Mouse (Mus musculus): ENCODE data around the gene Olfr1277. TPM values are rescaled to one million over a fixed set of nuclear protein-coding genes. Genes with fewer than 3 reads are reported as not detected.

Gene Olfr1277
- polyA plus RNA-seq (2014; fragmentation: Illumina TruSeq; extraction: RNeasy Lipid Tissue Mini Kit (QIAGEN cat#74804); ENCODE audit: low read depth, low replicate concordance), result not detected

DNA sequence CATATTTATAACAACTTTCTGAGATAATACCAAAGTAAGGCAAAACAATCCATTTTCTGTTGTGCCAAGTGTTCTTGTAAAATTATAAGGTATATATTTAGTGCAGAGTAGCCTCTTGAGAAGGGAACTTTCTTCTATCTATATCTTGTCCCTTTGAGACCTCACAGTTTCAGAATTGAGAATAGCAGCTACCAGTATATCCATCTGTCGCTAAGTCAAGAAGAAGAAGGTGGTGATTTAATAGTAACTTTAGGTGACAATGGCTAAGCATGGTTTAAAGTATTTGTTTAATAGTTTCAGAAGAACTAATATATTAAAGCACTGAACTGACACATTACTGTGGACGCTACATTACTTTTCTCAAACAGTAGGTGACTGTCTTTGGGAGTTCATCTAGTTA lies at the start of gene Olfr1277:
TSS of gene Olfr1277 (minus strand) at position 101 of the 400 bp plus-strand sequence.

GRCm38 (mm10) chr2:111313717-111314116 lies 39.8 kb upstream of the Olfr1277 start, which contains the start of gene Olfr1280:
TSS of gene Olfr1280 (plus strand) at chr2:111314017.

DNA sequence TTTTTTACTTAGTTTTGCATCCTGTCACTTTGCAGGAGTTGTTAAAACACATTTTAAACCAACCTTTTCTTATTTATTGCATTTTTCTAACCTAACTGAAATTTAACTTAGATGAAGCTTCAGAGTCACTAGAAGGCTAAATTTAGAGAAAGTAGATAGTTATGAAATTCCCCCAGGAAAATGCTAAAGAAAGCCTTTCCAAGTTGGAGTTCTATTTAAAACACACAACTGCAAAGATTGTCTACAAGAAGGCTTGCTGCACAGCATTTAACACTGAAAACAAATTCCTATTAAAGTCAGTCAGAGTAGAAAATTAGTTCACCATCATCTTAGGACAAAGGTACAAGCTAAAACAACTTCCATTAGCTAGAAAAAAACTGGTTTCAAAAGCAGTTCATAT lies 26.5 kb upstream of the Olfr1277 start, which contains the start of gene Olfr1279:
TSS of gene Olfr1279 (plus strand) at position 262 of the 400 bp plus-strand sequence.

GRCm38 (mm10) chr2:111289836-111290235 lies 15.9 kb upstream of the Olfr1277 start, which contains the start of gene Olfr1278:
TSS of gene Olfr1278 (plus strand) at chr2:111290136.

GRCm38 (mm10) chr2:111254216-111254615 lies 19.7 kb downstream of the Olfr1277 start, which contains the start of gene Olfr1276:
TSS of gene Olfr1276 (plus strand) at chr2:111254516.

GRCm38 (mm10) chr2:111235186-111235585 lies 38.7 kb downstream of the Olfr1277 start, which contains the start of gene Olfr1275:
TSS of gene Olfr1275 (minus strand) at chr2:111235286.

GRCm38 (mm10) chr2:111229502-111229901 lies 44.4 kb downstream of the Olfr1277 start, which contains the start of gene 4930430A15Rik:
TSS of gene 4930430A15Rik (minus strand) at chr2:111229602.

Other genes with a start within 250 kb of the Olfr1277 start
- gene Gm13941, start 168.1 kb downstream of the Olfr1277 start, polyA plus RNA-seq (2014; fragmentation: Illumina TruSeq; extraction: RNeasy Lipid Tissue Mini Kit (QIAGEN cat#74804); ENCODE audit: low read depth, low replicate concordance), result not detected
- not detected for gene Gm15130, start 121.2 kb downstream of the Olfr1277 start, polyA plus RNA-seq (2014; fragmentation: Illumina TruSeq; extraction: RNeasy Lipid Tissue Mini Kit (QIAGEN cat#74804); ENCODE audit: low read depth, low replicate concordance)
- gene 4930430A15Rik, start 44.5 kb downstream of the Olfr1277 start, polyA plus RNA-seq (2014; fragmentation: Illumina TruSeq; extraction: RNeasy Lipid Tissue Mini Kit (QIAGEN cat#74804); ENCODE audit: low read depth, low replicate concordance), result not detected
- not detected for gene Olfr1275, start 38.8 kb downstream of the Olfr1277 start, polyA plus RNA-seq (2014; fragmentation: Illumina TruSeq; extraction: RNeasy Lipid Tissue Mini Kit (QIAGEN cat#74804); ENCODE audit: low read depth, low replicate concordance)
- gene Olfr1276, start 19.6 kb downstream of the Olfr1277 start, polyA plus RNA-seq (2014; fragmentation: Illumina TruSeq; extraction: RNeasy Lipid Tissue Mini Kit (QIAGEN cat#74804); ENCODE audit: low read depth, low replicate concordance), result not detected
- gene Olfr1278, start 16.0 kb upstream of the Olfr1277 start, polyA plus RNA-seq (2014; fragmentation: Illumina TruSeq; extraction: RNeasy Lipid Tissue Mini Kit (QIAGEN cat#74804); ENCODE audit: low read depth, low replicate concordance), result not detected
- gene Olfr1279, start 26.5 kb upstream of the Olfr1277 start, polyA plus RNA-seq (2014; fragmentation: Illumina TruSeq; extraction: RNeasy Lipid Tissue Mini Kit (QIAGEN cat#74804); ENCODE audit: low read depth, low replicate concordance), result not detected
- not detected for gene Olfr1280, start 39.9 kb upstream of the Olfr1277 start, polyA plus RNA-seq (2014; fragmentation: Illumina TruSeq; extraction: RNeasy Lipid Tissue Mini Kit (QIAGEN cat#74804); ENCODE audit: low read depth, low replicate concordance)
- gene Olfr1281, start 52.4 kb upstream of the Olfr1277 start, polyA plus RNA-seq (2014; fragmentation: Illumina TruSeq; extraction: RNeasy Lipid Tissue Mini Kit (QIAGEN cat#74804); ENCODE audit: low read depth, low replicate concordance), result not detected
- not detected for gene Olfr1282, start 62.0 kb upstream of the Olfr1277 start, polyA plus RNA-seq (2014; fragmentation: Illumina TruSeq; extraction: RNeasy Lipid Tissue Mini Kit (QIAGEN cat#74804); ENCODE audit: low read depth, low replicate concordance)
- gene Olfr1283, start 92.7 kb upstream of the Olfr1277 start, polyA plus RNA-seq (2014; fragmentation: Illumina TruSeq; extraction: RNeasy Lipid Tissue Mini Kit (QIAGEN cat#74804); ENCODE audit: low read depth, low replicate concordance), result not detected
- not detected for gene Olfr1284, start 101.4 kb upstream of the Olfr1277 start, polyA plus RNA-seq (2014; fragmentation: Illumina TruSeq; extraction: RNeasy Lipid Tissue Mini Kit (QIAGEN cat#74804); ENCODE audit: low read depth, low replicate concordance)
- not detected for gene Olfr1286, start 149.0 kb upstream of the Olfr1277 start, polyA plus RNA-seq (2014; fragmentation: Illumina TruSeq; extraction: RNeasy Lipid Tissue Mini Kit (QIAGEN cat#74804); ENCODE audit: low read depth, low replicate concordance)
- gene Olfr1287, start 175.0 kb upstream of the Olfr1277 start, polyA plus RNA-seq (2014; fragmentation: Illumina TruSeq; extraction: RNeasy Lipid Tissue Mini Kit (QIAGEN cat#74804); ENCODE audit: low read depth, low replicate concordance), result not detected
- gene Olfr1288, start 200.0 kb upstream of the Olfr1277 start, polyA plus RNA-seq (2014; fragmentation: Illumina TruSeq; extraction: RNeasy Lipid Tissue Mini Kit (QIAGEN cat#74804); ENCODE audit: low read depth, low replicate concordance), result not detected
- not detected for gene Olfr1289, start 206.7 kb upstream of the Olfr1277 start, polyA plus RNA-seq (2014; fragmentation: Illumina TruSeq; extraction: RNeasy Lipid Tissue Mini Kit (QIAGEN cat#74804); ENCODE audit: low read depth, low replicate concordance)
- gene Olfr1290, start 219.7 kb upstream of the Olfr1277 start, polyA plus RNA-seq (2014; fragmentation: Illumina TruSeq; extraction: RNeasy Lipid Tissue Mini Kit (QIAGEN cat#74804); ENCODE audit: low read depth, low replicate concordance), result not detected
- not detected for gene Olfr1291-ps1, start 223.1 kb upstream of the Olfr1277 start, polyA plus RNA-seq (2014; fragmentation: Illumina TruSeq; extraction: RNeasy Lipid Tissue Mini Kit (QIAGEN cat#74804); ENCODE audit: low read depth, low replicate concordance)